Mouse (Mus musculus) limb, embryonic 13.5 days (tissue): ENCODE data around the gene Map7. TPM values are rescaled to one million over a fixed set of nuclear protein-coding genes. Genes with fewer than 3 reads are reported as not detected.

Experiments used
- ATAC-seq: fragments of 200-750 bp; cut with Nextera tagmentation; 2 replicates; pipeline ENCODE4 v1.8.0; 2017; ENCODE audit warnings: low read depth, moderate number of reproducible peaks, moderate TSS enrichment; ENCODE audit not compliant: low FRiP score
- H3K27ac ChIP-seq: fragments of 300-500 bp; sonication (generic); 2 replicates; pipeline ENCODE4 v1.5.1; 2015; ENCODE audit warnings: inconsistent platforms, mild to moderate bottlenecking, moderate library complexity
- H3K27me3 ChIP-seq: fragments of 300-500 bp; sonication (generic); 2 replicates; pipeline ENCODE4 v1.6.1; 2015; ENCODE audit warnings: mild to moderate bottlenecking, inconsistent platforms
- H3K36me3 ChIP-seq: fragments of 300-500 bp; sonication (generic); 2 replicates; pipeline ENCODE4 v1.6.1; 2015; ENCODE audit warnings: inconsistent platforms, mild to moderate bottlenecking, moderate library complexity
- H3K4me1 ChIP-seq: fragments of 300-500 bp; sonication (generic); 2 replicates; pipeline ENCODE4 v1.6.1; 2015; ENCODE audit warnings: inconsistent platforms
- H3K4me2 ChIP-seq: fragments of 300-500 bp; sonication (generic); replicated peaks from 2 replicates; pipeline ENCODE4 v1.6.1; 2015; ENCODE audit warnings: inconsistent platforms, mild to moderate bottlenecking, moderate library complexity
- H3K4me3 ChIP-seq: fragments of 300-500 bp; sonication (generic); 2 replicates; pipeline ENCODE4 v1.5.1; 2015; ENCODE audit warnings: moderate library complexity, mild to moderate bottlenecking, inconsistent platforms
- H3K9ac ChIP-seq: fragments of 300-500 bp; sonication (generic); 2 replicates; pipeline ENCODE4 v1.6.1; 2015; ENCODE audit warnings: mild to moderate bottlenecking, inconsistent platforms
- H3K9me3 ChIP-seq: fragments of 300-500 bp; sonication (generic); 2 replicates; pipeline ENCODE4 v1.6.1; 2016; ENCODE audit warnings: inconsistent platforms
- WGBS: fragments of 180-500 bp; shearing (Covaris S2); methylation state at CpG from one replicate; pipeline ENCODE4 v1.1.7; 2015; 5-methylcytosine and 5-hydroxymethylcytosine counted together
- polyA plus RNA-seq: library from polyadenylated mRNA; unstranded; fragments of >200 nt; fragmentation: Nextera tagmentation; extraction: Ambion mirVana; gene quantifications from 2 replicates; pipeline ENCODE4 v1.2.1, GENCODE M21; 2015

The Map7 gene
- polyA plus RNA-seq, 1 experiment from 2014 or later: 5.2 TPM

DNA sequence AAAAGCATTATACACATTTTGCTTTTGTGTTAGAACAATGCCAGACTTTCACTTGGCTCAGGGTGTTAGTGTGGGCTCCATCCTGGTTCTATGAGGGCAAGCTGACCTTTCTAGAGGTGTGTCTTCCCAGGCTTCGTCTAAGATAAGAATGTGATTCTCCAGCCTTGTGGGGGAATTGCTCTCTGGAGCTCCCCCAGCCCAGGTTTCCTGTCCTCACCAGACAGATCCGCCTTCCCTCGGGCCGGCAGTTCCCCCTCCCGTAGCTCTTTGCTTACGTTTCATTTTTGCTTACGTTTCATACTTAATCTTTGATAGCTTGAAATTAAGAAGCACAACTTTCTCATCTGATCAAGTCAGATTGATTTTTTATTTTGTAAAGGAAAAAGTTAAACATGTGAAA lies 48.8 kb downstream of the Map7 start:
- H3K27ac ChIP-seq: no peak overlapping the region
- H3K9ac ChIP-seq: no peak overlapping the region
- H3K36me3 ChIP-seq: no peaks in the 10 kb centered on the region
- WGBS: 80% methylated on average over 7 of the region's 7 CpGs
- H3K4me1 ChIP-seq: peaks cover 9% of the 10 kb centered on the region; the same call in 1 of the 2 replicates
- no peaks in the 10 kb centered on the region for H3K9me3 ChIP-seq
- no peak overlapping the region for H3K4me2 ChIP-seq
- no peak for ATAC-seq
- no peaks in the 10 kb centered on the region for H3K27me3 ChIP-seq
- no peak overlapping the region for H3K4me3 ChIP-seq

GRCm38 (mm10) chr10:20198968-20199737 lies 50.9 kb downstream of the Map7 start:
- H3K4me2 ChIP-seq: no peak overlapping the region
- H3K4me1 ChIP-seq: peaks cover 9% of the 10 kb centered on the region; the same call in 1 of the 2 replicates
- H3K4me3 ChIP-seq: no peak overlapping the region
- 51% methylated on average over 10 of the region's 10 CpGs for WGBS
- no peaks in the 10 kb centered on the region for H3K27me3 ChIP-seq
- H3K36me3 ChIP-seq: no peaks in the 10 kb centered on the region
- H3K27ac ChIP-seq: no peak overlapping the region
- H3K9ac ChIP-seq: no peak overlapping the region
- ATAC-seq: no peak
- H3K9me3 ChIP-seq: no peaks in the 10 kb centered on the region

DNA sequence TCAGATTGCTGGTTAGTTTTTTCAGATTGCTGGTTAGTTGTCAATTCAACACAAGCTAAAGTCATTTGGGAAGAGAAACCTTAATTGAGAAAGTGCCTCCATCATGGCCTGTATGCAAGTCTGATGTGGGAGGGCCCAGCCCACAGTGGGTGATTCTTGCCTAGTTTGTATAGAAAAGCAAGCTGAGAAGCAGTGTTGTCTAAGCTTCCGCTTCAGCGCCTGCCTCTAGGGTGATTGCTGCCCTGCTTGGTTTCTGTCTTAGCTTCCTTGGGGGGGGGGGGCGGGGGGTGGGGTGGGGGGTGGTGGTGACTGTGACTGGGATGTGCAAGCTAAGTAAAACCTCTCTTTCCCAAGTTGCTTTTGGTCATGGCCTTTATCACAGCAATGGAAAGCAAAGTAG lies 53.0 kb downstream of the Map7 start:
- Histone ChIP-seq H3K9me3 (no peaks in the 10 kb centered on the region), H3K4me1 (0 out of 2 replicates have a peak, but pooled peaks cover 4% of the 10 kb centered on the region), H3K27ac (no peak overlapping the region), H3K36me3 (no peaks in the 10 kb centered on the region), H3K27me3 (no peaks in the 10 kb centered on the region), H3K9ac (no peak overlapping the region), H3K4me2 (no peak overlapping the region), H3K4me3 (no peak overlapping the region)
- 63% methylated on average over 3 of the region's 3 CpGs for WGBS
- ATAC-seq: no peak

DNA sequence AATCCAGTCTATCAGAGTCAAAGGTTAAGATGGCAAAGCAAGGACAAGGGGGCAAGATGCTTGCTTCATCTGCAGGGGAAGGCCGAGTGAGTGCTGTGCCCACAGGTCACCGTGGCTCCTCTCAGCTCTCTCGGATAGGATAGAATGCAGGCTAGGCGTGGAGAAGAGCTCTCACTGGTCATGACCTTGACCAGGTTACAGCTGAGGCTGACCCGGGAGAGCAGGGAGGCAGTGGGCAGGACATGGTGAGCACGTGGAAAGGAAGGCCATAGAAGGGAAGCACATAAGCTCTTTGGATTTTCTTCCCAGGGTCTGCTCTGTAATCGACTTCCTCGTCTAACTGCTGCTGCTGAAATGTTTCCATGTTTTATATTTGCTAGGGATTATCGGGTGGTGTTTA lies 53.9 kb downstream of the Map7 start:
- Histone ChIP-seq H3K27ac (no peak overlapping the region), H3K9me3 (no peaks in the 10 kb centered on the region), H3K36me3 (no peaks in the 10 kb centered on the region), H3K4me1 (0 out of 2 replicates have a peak, but pooled peaks cover 4% of the 10 kb centered on the region), H3K4me3 (no peak overlapping the region), H3K4me2 (no peak overlapping the region), H3K27me3 (no peaks in the 10 kb centered on the region), H3K9ac (no peak overlapping the region)
- no peak for ATAC-seq
- whole genome bisulfite sequencing: 67% methylated on average over 9 of the region's 9 CpGs

- no peaks in the 10 kb centered on the region for H3K36me3 ChIP-seq
- H3K4me3 ChIP-seq: no peak overlapping the region
- H3K9me3 ChIP-seq: no peaks in the 10 kb centered on the region
- no peak overlapping the region for H3K4me2 ChIP-seq
- H3K9ac ChIP-seq: no peak overlapping the region
- H3K27ac ChIP-seq: no peak overlapping the region
- ATAC-seq: no peak
- H3K4me1 ChIP-seq: 0 out of 2 replicates have a peak, but pooled peaks cover 4% of the 10 kb centered on the region
- WGBS: 89% methylated on average over 6 of the region's 6 CpGs
- no peaks in the 10 kb centered on the region for H3K27me3 ChIP-seq
Measured at GRCm38 (mm10) chr10:20202818-20203217, 54.5 kb downstream of the Map7 start.

DNA sequence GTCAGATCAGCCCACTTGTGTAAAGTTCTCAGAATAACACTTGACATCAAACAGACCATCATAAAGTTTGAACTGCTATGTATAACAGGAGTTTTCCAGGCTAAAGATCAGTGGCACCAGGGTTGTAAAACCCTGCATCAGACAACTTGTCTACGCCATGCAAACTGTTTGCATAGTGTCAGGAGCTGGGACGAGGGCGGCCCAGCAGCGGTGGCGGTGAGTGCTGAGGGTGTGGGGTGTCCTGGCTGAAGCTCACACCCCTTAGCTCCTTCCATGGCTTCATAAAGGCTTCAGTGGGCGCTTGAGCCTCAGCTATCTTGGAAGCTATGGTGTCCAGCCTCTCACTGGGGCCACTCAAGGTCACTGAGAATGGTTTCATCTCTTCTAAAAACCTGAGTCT lies 55.2 kb downstream of the Map7 start:
- ATAC-seq: no peak
- Histone ChIP-seq H3K27me3 (no peaks in the 10 kb centered on the region), H3K27ac (no peak overlapping the region), H3K9ac (no peak overlapping the region), H3K4me2 (no peak overlapping the region), H3K36me3 (no peaks in the 10 kb centered on the region), H3K4me1 (0 out of 2 replicates have a peak, but pooled peaks cover 4% of the 10 kb centered on the region), H3K9me3 (no peaks in the 10 kb centered on the region), H3K4me3 (no peak overlapping the region)
- WGBS: 60% methylated on average over 6 of the region's 6 CpGs

- Histone ChIP-seq H3K4me1 (0 out of 2 replicates have a peak, but pooled peaks cover 4% of the 10 kb centered on the region), H3K36me3 (no peaks in the 10 kb centered on the region), H3K9me3 (no peaks in the 10 kb centered on the region), H3K4me2 (no peak overlapping the region), H3K27ac (no peak overlapping the region), H3K9ac (no peak overlapping the region), H3K4me3 (no peak overlapping the region), H3K27me3 (no peaks in the 10 kb centered on the region)
- no peak for ATAC-seq
- WGBS: 66% methylated on average over 20 of the region's 20 CpGs
Measured at GRCm38 (mm10) chr10:20204696-20205431, 56.6 kb downstream of the Map7 start.

DNA sequence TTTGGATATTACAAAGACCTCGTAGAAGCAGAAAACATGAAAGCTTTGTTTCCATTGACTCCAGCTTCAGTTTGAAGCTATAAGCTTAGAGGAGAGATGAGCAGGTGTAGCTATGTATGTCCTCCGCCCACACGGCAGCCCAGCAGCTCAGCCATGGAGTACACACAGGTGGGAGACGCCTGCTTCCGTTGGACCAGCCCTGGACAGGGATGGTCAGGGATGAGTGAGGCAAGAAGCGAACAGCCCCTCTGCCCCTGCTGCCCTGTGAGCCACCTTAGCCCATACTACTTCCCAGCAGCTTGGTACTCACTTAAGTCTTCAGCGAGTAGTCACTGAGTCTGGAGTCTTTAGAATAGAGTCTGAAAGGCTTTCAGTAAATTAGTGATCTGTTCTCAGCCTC lies 58.7 kb downstream of the Map7 start:
- H3K27me3 ChIP-seq: no peaks in the 10 kb centered on the region
- H3K9me3 ChIP-seq: no peaks in the 10 kb centered on the region
- H3K36me3 ChIP-seq: no peaks in the 10 kb centered on the region
- H3K9ac ChIP-seq: no peak overlapping the region
- H3K4me2 ChIP-seq: no peak overlapping the region
- H3K4me3 ChIP-seq: no peak overlapping the region
- ATAC-seq: no peak
- H3K27ac ChIP-seq: no peak overlapping the region
- 0 out of 2 replicates have a peak, but pooled peaks cover 2% of the 10 kb centered on the region for H3K4me1 ChIP-seq
- WGBS: 89% methylated on average over 7 of the region's 7 CpGs

DNA sequence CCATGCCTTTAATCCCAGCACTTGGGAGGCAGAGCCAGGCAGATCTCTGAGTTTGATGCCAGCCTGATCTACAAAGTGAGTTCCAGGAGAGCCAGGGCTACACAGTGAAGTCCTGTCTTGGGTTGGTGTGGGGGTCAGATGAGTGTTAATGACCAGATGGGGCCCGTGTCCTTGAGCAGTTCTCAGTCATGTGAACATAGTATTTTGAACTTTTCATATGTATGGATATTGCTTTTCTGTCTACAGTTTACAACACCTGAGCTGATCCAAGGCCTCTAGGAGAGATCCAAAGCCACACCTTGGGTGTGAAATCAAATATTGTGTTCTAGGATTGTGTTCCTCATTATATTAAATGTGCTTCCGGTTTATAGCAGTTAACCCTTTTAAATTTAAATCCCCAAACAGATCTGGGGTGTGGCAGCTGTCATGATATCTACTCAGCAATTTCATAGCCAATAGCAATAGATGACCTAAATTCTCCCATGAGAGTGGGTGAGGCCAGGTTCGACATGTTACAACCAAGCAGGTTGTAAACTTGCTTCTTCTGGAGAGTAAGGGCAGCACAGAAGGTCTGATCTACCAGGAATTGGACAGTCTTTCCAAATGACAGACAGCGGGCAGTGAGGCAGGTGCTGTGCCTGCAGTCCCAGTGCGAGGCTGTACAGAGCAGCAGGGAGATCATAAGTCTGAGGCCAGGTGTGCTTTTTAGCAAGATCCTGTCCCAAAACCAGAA lies 61.5 kb downstream of the Map7 start:
- ATAC-seq: no peak
- H3K9ac ChIP-seq: no peak overlapping the region
- H3K4me2 ChIP-seq: no peak overlapping the region
- no peak overlapping the region for H3K4me3 ChIP-seq
- no peak overlapping the region for H3K27ac ChIP-seq
- WGBS: 78% methylated on average over 5 of the region's 5 CpGs
- no peaks in the 10 kb centered on the region for H3K27me3 ChIP-seq
- H3K36me3 ChIP-seq: no peaks in the 10 kb centered on the region
- no peaks in the 10 kb centered on the region for H3K9me3 ChIP-seq
- 0 out of 2 replicates have a peak, but pooled peaks cover 1% of the 10 kb centered on the region for H3K4me1 ChIP-seq

DNA sequence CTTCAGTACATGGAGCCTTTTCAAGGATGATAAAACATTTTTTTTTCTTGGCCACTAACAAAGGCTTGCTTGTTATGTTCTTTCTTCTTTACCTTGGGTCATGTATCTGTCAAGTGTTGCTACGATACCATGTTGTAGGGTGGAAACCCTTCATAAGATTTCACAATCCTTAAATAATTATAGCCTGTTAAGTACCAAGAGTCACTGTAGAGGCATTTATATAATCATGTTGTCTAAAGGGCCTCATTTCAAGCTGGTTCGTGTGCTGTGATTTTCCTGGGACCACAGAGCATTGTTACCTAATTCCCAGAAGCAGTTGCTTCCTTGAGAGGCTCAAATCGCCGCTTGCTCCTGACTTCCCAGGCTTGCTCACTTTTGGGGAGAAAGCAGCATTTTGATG lies 66.1 kb downstream of the Map7 start:
- Histone ChIP-seq H3K4me2 (no peak overlapping the region), H3K4me1 (no peaks in the 10 kb centered on the region), H3K27ac (no peak overlapping the region), H3K36me3 (no peaks in the 10 kb centered on the region), H3K9ac (no peak overlapping the region), H3K9me3 (no peaks in the 10 kb centered on the region), H3K4me3 (no peak overlapping the region), H3K27me3 (no peaks in the 10 kb centered on the region)
- 78% methylated on average over 4 of the region's 4 CpGs for WGBS
- no peak for ATAC-seq

GRCm38 (mm10) chr10:20216982-20217381 lies 68.7 kb downstream of the Map7 start:
- H3K27ac ChIP-seq: no peak overlapping the region
- H3K9ac ChIP-seq: no peak overlapping the region
- no peak overlapping the region for H3K4me3 ChIP-seq
- 71% methylated on average over 6 of the region's 6 CpGs for WGBS
- H3K9me3 ChIP-seq: no peaks in the 10 kb centered on the region
- peaks cover 4% of the 10 kb centered on the region for H3K4me1 ChIP-seq
- ATAC-seq: no peak
- no peaks in the 10 kb centered on the region for H3K27me3 ChIP-seq
- H3K4me2 ChIP-seq: no peak overlapping the region
- no peaks in the 10 kb centered on the region for H3K36me3 ChIP-seq

DNA sequence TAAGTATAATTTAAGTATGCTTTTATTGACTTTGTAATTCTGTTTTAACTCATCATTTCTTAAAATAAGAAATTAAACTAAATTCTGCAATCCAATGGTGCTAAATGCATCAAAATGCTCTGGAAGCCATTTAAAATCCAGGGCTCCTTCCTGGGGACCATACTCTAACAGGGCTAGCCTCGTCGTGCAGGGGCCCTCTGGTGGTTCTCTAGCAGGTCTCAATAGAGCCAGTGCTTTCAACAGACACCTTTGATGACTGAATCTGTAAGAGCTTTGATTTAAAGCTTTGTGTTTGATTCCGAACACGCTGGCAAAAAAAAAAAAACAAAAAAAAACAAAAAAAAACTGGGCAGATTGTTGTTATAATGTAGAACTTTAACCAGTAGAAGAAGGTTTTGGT lies 70.6 kb downstream of the Map7 start:
- no peak overlapping the region for H3K4me2 ChIP-seq
- WGBS: 77% methylated on average over 4 of the region's 4 CpGs

More for the DNA sequence above, 70.6 kb downstream of the Map7 start:
- Histone ChIP-seq H3K4me1 (peaks cover 4% of the 10 kb centered on the region), H3K9ac (no peak overlapping the region), H3K4me3 (no peak overlapping the region), H3K27ac (no peak overlapping the region), H3K27me3 (no peaks in the 10 kb centered on the region), H3K36me3 (no peaks in the 10 kb centered on the region), H3K9me3 (no peaks in the 10 kb centered on the region)
- no peak for ATAC-seq
